Mouse (Mus musculus): ENCODE results near the gene Gtpbp6. TPM values are rescaled to one million over a fixed set of nuclear protein-coding genes. Genes with fewer than 3 reads are reported as not detected.
"Not testable (repeated sequence)": the region's sequence is repeated elsewhere in the genome, so short reads cannot be mapped to it uniquely, and the experiment has no call there.

Gene Gtpbp6
- 56.8 TPM for polyA plus RNA-seq (2021)

DNA sequence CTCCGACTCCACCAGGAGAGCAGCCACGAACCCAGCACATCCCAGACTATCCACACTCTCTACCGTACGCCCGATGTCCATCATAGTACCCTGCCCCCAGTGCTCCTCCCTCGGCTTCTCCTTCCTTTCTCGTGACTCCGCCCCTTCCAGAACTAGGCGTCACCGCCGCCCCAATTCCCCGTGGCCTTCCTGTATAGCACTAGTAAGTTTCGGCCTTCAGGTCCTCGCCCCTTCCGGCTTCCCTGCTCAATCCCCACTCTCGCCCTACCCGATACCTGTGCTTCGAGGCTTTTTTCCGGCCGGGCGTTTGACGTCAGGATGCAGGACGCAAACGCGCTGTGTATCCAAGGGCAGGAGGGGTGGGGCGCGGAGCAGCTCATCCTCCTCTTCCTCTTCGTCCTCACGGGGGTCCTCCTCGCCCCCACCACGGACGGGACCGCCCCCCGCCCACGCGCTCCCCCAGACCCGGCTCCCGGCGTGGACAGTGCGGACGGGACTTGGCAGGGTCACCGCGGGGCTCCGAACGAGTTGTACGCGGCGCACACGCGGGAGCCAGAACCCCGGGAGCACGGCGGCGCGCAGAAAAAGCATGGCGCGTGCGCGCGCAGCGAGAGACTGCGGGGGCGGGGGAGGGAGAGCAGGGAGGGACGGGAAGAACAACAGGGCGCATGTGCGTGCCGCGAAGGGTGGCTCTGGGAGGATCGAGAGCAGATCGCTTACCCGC lies at the start of gene Gtpbp6:
TSS of gene Gtpbp6 (minus strand) at position 617 of the 724 bp plus-strand sequence.
- CTCF ChIA-PET = no interaction called here
- POLR2A ChIA-PET = interaction anchor here (0.6 to 1.8 kb wide), 2 partner anchors 13 to 1390 kb away, joined by 4 to 5 read pairs; partner anchors contain the start of gene Gm35315
- H3K27me3 ChIP-seq = no peaks in the 10 kb centered on the region
- TF ChIP-seq CTCF (IDR thresholded peaks at IDR 0.05) = no peak
- DNase-seq (ENCODE audit: low read depth, low spot score) (peak; percentile 95), ATAC-seq (peak; percentile 87)
- in situ Hi-C loops (cut with MboI; ENCODE audit: low pct_unique_long_range_greater_than_20kb) = loop anchor here (10.0 kb wide), 1 partner anchor 53 kb away; no protein-coding TSS in a partner anchor

DNA sequence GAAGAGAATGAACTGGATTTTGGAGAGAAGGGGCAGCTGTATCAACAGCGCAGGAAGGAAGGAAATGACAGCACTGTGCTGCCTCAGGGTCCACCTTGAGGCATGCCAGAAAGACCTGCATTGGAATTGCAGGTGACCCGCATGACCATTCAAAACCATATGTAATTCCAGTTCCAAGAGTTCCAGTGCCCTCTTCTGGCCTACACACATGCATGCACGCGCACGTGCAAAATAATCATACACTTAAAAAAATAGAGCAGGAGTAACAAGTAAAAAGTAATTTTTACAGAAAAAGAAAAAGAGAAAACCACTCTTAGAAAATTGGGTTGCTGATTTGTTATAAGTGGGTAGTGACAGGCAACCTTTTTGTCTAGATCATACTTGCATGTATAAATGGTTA lies 35.0 kb upstream of the Gtpbp6 start:
- DNase-seq (ENCODE audit: low read depth, low spot score) (no peak), ATAC-seq (no peak)
- H3K27me3 ChIP-seq = no peaks in the 10 kb centered on the region
- POLR2A ChIA-PET = no interaction called here
- CTCF ChIA-PET = interaction anchor here (0.8 to 1.1 kb wide), 2 partner anchors 10 to 27 kb away, joined by 3 read pairs; no protein-coding TSS in a partner anchor
- TF ChIP-seq CTCF (IDR thresholded peaks at IDR 0.05) = peak; percentile 60
- in situ Hi-C loops (cut with MboI; ENCODE audit: low pct_unique_long_range_greater_than_20kb) = no loop called here

DNA sequence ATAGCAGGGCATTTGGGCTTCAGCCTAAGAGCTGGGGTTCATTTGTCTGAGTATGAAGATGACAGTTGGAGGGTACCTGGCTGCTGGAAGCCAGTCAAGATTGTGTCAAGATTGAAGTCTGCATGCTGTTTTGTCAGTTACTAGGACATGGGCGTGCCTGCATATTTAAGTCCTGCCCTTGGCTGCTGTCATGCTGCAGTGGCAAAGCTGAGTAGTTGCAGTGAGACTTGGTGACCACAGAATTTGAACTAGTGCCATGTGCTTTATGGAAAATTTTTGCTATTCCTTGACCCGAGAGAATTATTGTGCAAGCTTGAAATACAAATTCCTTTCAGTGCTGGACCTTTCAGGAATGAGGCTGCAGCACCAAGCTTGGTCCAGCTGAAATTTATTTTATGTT lies 34.3 kb upstream of the Gtpbp6 start:
- CTCF ChIA-PET = interaction anchor here (1.1 kb wide), 1 partner anchor 28 kb away, joined by 3 read pairs; no protein-coding TSS in a partner anchor
- POLR2A ChIA-PET = no interaction called here
- ATAC-seq (no peak), DNase-seq (ENCODE audit: low read depth, low spot score) (no peak)
- TF ChIP-seq CTCF (IDR thresholded peaks at IDR 0.05) = no peak
- no peaks in the 10 kb centered on the region for H3K27me3 ChIP-seq
- in situ Hi-C loops (cut with MboI; ENCODE audit: low pct_unique_long_range_greater_than_20kb) = no loop called here

DNA sequence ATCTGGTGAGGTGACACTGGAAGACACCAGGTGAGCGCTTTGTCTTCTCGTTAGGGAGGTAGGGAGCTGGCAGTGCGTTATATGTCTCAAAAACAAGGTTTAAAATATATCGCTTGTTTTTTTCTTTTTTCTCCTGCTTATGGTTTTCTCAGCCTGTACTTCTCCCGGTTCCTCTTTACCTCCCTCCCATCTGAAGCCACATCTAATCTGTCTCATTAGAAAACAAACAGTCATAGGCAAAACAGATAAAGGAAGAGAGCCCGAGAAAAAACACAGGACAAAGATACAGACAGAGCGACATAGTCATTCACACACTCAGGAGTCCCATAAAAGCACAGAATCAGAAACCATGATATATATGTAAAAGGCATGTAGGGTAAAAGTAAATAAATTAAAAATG lies 32.4 kb upstream of the Gtpbp6 start:
- DNase-seq (ENCODE audit: low read depth, low spot score) (no peak), ATAC-seq (no peak)
- no peaks in the 10 kb centered on the region for H3K27me3 ChIP-seq
- in situ Hi-C loops (cut with MboI; ENCODE audit: low pct_unique_long_range_greater_than_20kb) = no loop called here
- no peak for TF ChIP-seq CTCF (IDR thresholded peaks at IDR 0.05)
- ChIA-PET CTCF (interaction anchor here (1.6 kb wide), 1 partner anchor 44 kb away, joined by 3 read pairs; no protein-coding TSS in a partner anchor), POLR2A (no interaction called here)

DNA sequence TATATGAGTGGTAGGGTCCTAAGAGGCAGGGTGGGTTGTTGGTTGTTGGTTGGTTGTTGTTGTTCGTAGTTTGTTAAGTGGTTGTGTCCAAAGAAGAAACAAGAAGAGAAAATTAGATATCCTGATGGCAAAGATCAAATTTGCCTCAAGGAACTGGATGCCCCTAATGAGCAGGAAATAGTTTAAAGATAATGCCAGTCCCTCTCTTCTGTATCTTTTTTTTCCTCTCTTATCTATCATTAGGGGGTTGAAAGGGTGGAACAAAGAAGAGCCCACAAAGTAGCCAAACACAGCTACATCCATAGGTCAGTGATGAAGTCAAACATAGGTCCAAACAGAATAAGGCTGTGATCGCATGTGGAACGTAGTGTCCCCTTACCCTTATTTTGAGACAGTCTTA lies 31.3 kb upstream of the Gtpbp6 start:
- ChIA-PET POLR2A (interaction anchor here (0.6 kb wide), 1 partner anchor 567 kb away, joined by 3 read pairs; no protein-coding TSS in a partner anchor), CTCF (interaction anchor here (0.9 to 1.6 kb wide), 3 partner anchors 18 to 82 kb away, joined by 3 to 4 read pairs (median 3); no protein-coding TSS in a partner anchor)
- ATAC-seq (no peak), DNase-seq (ENCODE audit: low read depth, low spot score) (no peak)
- TF ChIP-seq CTCF (IDR thresholded peaks at IDR 0.05) = no peak
- H3K27me3 ChIP-seq = no peaks in the 10 kb centered on the region
- in situ Hi-C loops (cut with MboI; ENCODE audit: low pct_unique_long_range_greater_than_20kb) = loop anchor here (10.0 kb wide), 1 partner anchor 585 kb away; the partner anchor contains the start of gene Crlf2

DNA sequence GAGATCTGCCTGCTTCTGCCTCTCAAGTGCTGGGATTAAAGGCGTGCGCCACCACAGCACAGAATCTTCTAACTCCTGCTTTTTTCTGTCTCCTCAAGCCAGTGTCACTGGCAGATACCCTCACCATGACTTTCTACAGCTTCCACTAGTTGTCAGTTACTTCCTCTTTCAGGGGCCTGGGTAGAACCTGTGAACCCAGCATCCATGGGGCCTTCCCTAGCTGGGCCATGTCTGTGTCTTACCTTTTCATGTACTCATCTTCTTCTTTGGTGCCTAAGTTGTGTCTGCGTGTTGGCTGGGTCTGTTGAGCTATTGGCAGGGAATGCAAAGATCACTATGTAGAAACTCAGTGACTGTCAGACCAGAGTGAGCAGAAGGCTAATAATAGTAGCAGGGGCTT lies 29.8 kb upstream of the Gtpbp6 start:
- CTCF ChIA-PET = no interaction called here
- H3K27me3 ChIP-seq = no peaks in the 10 kb centered on the region
- TF ChIP-seq CTCF (IDR thresholded peaks at IDR 0.05) = no peak
- in situ Hi-C loops (cut with MboI; ENCODE audit: low pct_unique_long_range_greater_than_20kb) = loop anchor here (10.0 kb wide), 1 partner anchor 583 kb away; the partner anchor contains the start of gene Crlf2
- ATAC-seq = no peak
- POLR2A ChIA-PET = no interaction called here
- DNase-seq (ENCODE audit: low read depth, low spot score) = no peak

DNA sequence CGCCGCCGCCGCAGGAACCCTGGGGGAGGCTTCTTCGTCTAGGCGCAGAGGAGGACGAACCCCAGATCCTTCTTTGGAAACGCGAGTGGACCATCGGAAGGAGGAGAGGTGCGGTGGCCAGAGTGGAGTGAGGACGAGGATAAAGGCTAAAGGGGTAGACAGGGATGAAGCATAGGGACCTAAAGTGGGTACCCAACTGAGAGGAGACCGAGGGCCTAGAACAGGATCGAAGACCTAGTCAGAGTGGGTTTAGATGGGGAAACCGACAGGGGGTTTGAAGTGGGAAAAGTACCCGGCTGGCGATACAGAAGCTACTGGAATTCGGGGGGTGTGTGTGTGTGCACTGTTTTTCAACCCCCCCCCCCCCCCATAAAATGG lies 28.1 kb upstream of the Gtpbp6 start:
- CTCF ChIA-PET = interaction anchor here (1.1 kb wide), 1 partner anchor 79 kb away, joined by 3 read pairs; no protein-coding TSS in a partner anchor
- TF ChIP-seq CTCF (IDR thresholded peaks at IDR 0.05) = no peak
- in situ Hi-C loops (cut with MboI; ENCODE audit: low pct_unique_long_range_greater_than_20kb) = loop anchor here (10.0 kb wide), 1 partner anchor 581 kb away; the partner anchor contains the start of gene Crlf2
- DNase-seq (ENCODE audit: low read depth, low spot score) (peak; percentile 6), ATAC-seq (peak; percentile 29)
- H3K27me3 ChIP-seq = no peaks in the 10 kb centered on the region
- POLR2A ChIA-PET = no interaction called here

DNA sequence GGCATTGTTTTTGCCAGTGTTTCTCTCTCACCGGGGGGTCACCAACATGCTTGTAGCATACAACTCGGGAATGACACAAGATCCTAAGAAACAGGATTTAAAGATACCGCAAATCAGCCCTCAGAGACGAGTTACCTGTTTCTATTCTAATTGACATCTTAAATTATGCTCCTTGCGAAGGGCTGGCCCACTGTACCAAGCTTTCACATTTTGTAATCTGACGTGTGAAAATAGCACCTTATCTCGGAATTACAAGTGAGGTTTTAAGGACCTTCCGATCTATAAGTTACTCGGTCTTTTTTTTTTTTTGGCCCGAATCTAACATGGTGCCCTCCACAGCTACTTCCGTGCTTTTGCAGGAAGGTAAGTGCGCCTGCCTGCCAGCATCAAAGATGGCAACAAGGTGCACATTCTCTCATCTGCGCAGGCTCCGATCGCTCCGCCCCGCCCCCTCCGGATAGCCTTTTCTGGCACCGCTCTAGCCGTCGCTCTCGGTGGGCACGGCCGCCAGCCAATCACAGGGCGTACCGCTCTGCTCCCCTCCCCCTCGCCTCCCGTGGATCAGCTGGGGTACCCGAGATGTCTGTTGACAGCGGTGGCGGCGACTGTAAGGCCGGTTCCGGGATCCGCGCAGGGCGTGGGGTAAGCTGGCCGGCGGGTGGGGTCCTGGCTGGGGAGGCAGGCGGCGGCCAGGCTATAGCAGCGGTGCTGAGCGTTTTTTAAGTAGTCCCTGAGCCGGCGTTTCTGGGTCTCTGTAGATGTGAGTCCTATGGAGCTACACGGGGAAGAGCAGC lies 27.5 kb upstream of the Gtpbp6 start, which contains the start of gene Chfr:
TSS of gene Chfr (plus strand) at position 550 of the 794 bp plus-strand sequence.
- no peaks in the 10 kb centered on the region for H3K27me3 ChIP-seq
- POLR2A ChIA-PET = interaction anchor here (1.1 kb wide), 1 partner anchor 40 kb away, joined by 3 read pairs; no protein-coding TSS in a partner anchor
- DNase-seq (ENCODE audit: low read depth, low spot score) = peak; percentile 97
- peak; percentile 100 for ATAC-seq
- TF ChIP-seq CTCF (IDR thresholded peaks at IDR 0.05) = no peak
- CTCF ChIA-PET = interaction anchor here (1.1 kb wide), 1 partner anchor 78 kb away, joined by 3 read pairs; no protein-coding TSS in a partner anchor
- in situ Hi-C loops (cut with MboI; ENCODE audit: low pct_unique_long_range_greater_than_20kb) = loop anchor here (10.0 kb wide), 1 partner anchor 581 kb away; the partner anchor contains the start of gene Crlf2

DNA sequence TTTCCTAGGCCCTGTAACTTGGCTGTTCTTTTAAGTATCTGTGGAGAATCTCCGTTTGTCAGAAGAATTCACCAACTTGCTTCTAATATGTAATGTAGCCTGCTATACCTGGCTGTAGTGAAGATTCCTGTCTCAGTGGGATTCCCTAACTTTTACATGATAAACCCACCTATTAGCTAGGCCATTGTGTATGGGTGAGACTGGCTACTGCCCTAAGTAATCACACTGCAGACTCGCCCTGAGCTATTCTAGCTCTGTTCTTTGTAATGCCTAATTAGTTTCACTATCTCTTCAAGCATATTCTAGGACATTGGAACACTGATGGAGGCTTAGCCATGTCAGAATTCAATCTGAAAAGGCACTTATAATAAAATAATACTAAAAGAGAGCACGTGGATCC lies 14.4 kb upstream of the Gtpbp6 start:
- in situ Hi-C loops (cut with MboI; ENCODE audit: low pct_unique_long_range_greater_than_20kb); DNase-seq (ENCODE audit: low read depth, low spot score); ATAC-seq; POLR2A ChIA-PET; H3K27me3 ChIP-seq; CTCF ChIA-PET: not testable (repeated sequence)

DNA sequence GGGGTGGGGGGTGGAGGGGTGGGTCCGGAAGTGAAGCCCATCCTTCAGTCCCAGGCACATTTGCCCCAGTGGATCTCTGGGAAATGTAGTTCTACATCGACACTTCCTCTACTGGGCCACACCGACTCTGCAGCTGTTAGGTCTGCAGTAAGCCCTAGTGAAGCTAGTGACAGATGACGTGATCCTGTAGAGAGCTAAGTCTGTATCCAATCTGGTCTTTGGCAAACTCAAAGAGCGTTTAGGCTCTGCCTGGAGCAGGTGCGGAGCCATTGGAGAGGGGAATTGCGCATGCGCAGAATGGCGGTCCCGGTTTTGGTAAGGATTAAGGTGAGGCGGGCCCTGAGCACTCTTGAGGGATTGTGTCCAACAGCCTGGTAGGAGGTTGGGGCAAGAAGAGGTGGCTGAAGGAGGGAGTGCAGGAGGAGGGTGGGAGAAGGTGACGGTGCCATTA lies 2.0 kb upstream of the Gtpbp6 start, which contains the start of gene Zfp605:
TSS of gene Zfp605 (plus strand) at position 102 of the 451 bp plus-strand sequence.
- in situ Hi-C loops (cut with MboI; ENCODE audit: low pct_unique_long_range_greater_than_20kb) = loop anchor here (10.0 kb wide), 1 partner anchor 55 kb away; no protein-coding TSS in a partner anchor
- no peak for TF ChIP-seq CTCF (IDR thresholded peaks at IDR 0.05)
- POLR2A ChIA-PET = no interaction called here
- H3K27me3 ChIP-seq = no peaks in the 10 kb centered on the region
- CTCF ChIA-PET = no interaction called here
- DNase-seq (ENCODE audit: low read depth, low spot score) = peak; percentile 76
- peak; percentile 48 for ATAC-seq

Data from Patski (cell line).